Mouse (Mus musculus): Measurements from ENCODE around the gene Cblb. TPM values are rescaled to one million over a fixed set of nuclear protein-coding genes. Genes with fewer than 3 reads are reported as not detected.

The Cblb gene
- 10 to 100 TPM; 15.1 to 16.2 TPM for total RNA-seq (2021)
- long read RNA-seq, experiment 1, full-length matches to known transcripts, result 4 of 10 reads
- long read RNA-seq, experiment 1, partial matches to known transcripts, result 1 of 10 reads
- long read RNA-seq, experiment 1, other reads (novel, unspliced or antisense), result 5 of 10 reads
- long read RNA-seq, experiment 2, full-length matches to known transcripts, result 1 of 2 reads
- long read RNA-seq, experiment 2, partial matches to known transcripts, result 0 of 2 reads
- long read RNA-seq, experiment 2, other reads (novel, unspliced or antisense), result 1 of 2 reads

GRCm38 (mm10) chr16:52031091-52031689 is at the start of gene Cblb:
Cblb (plus strand) TSS chr16:52031225.
- Histone ChIP-seq H3K4me3 (peak within 1 kb of the TSS; percentile 85), H3K27ac (peak within 1 kb of the TSS; percentile 98)
- TF ChIP-seq CTCF (IDR thresholded peaks at IDR 0.05), result no peak
- intact Hi-C loops (cut with DNase I), result loop anchor here (5.0 kb wide), 2 partner anchors 46 to 151 kb away; no protein-coding TSS in a partner anchor
- peak; percentile 100 for DNase-seq

- DNase-seq, result peak; percentile 28
- no peak for TF ChIP-seq CTCF (IDR thresholded peaks at IDR 0.05)
- intact Hi-C loops (cut with DNase I), result no loop called here
- Histone ChIP-seq H3K27ac (no peak overlapping the region), H3K4me3 (no peak overlapping the region)
These were observed 45.6 kb upstream of the Cblb start for GRCm38 (mm10) chr16:51985436-51985835.

GRCm38 (mm10) chr16:51986207-51986606 is 44.8 kb upstream of the Cblb start:
- Histone ChIP-seq H3K4me3 (no peak overlapping the region), H3K27ac (no peak overlapping the region)
- no peak for DNase-seq
- intact Hi-C loops (cut with DNase I), result no loop called here
- no peak for TF ChIP-seq CTCF (IDR thresholded peaks at IDR 0.05)

- no peak overlapping the region for H3K27ac ChIP-seq
- DNase-seq, result no peak
- TF ChIP-seq CTCF (IDR thresholded peaks at IDR 0.05), result no peak
- H3K4me3 ChIP-seq, result no peak overlapping the region
- intact Hi-C loops (cut with DNase I), result no loop called here
These were observed 43.9 kb upstream of the Cblb start for GRCm38 (mm10) chr16:51987085-51987620.

GRCm38 (mm10) chr16:51988027-51988426 is 43.0 kb upstream of the Cblb start:
- Histone ChIP-seq H3K4me3 (no peak overlapping the region), H3K27ac (no peak overlapping the region)
- intact Hi-C loops (cut with DNase I), result no loop called here
- no peak for TF ChIP-seq CTCF (IDR thresholded peaks at IDR 0.05)
- no peak for DNase-seq

- TF ChIP-seq CTCF (IDR thresholded peaks at IDR 0.05), result no peak
- H3K27ac ChIP-seq, result no peak overlapping the region
- DNase-seq, result no peak
- intact Hi-C loops (cut with DNase I), result no loop called here
- H3K4me3 ChIP-seq, result no peak overlapping the region
These were observed 41.8 kb upstream of the Cblb start for GRCm38 (mm10) chr16:51989259-51989658.

- intact Hi-C loops (cut with DNase I), result no loop called here
- no peak for DNase-seq
- H3K27ac ChIP-seq, result no peak overlapping the region
- TF ChIP-seq CTCF (IDR thresholded peaks at IDR 0.05), result no peak
- H3K4me3 ChIP-seq, result no peak overlapping the region
These were observed 31.0 kb upstream of the Cblb start for GRCm38 (mm10) chr16:52000043-52000442.

- no peak for TF ChIP-seq CTCF (IDR thresholded peaks at IDR 0.05)
- no peak for DNase-seq
- Histone ChIP-seq H3K4me3 (no peak overlapping the region), H3K27ac (no peak overlapping the region)
- intact Hi-C loops (cut with DNase I), result no loop called here
These were observed 30.2 kb upstream of the Cblb start for GRCm38 (mm10) chr16:52000801-52001200.

- H3K27ac ChIP-seq, result no peak overlapping the region
- no peak for TF ChIP-seq CTCF (IDR thresholded peaks at IDR 0.05)
- H3K4me3 ChIP-seq, result no peak overlapping the region
- intact Hi-C loops (cut with DNase I), result no loop called here
- no peak for DNase-seq
These were observed 24.0 kb upstream of the Cblb start for GRCm38 (mm10) chr16:52007006-52007405.

- intact Hi-C loops (cut with DNase I), result no loop called here
- no peak for DNase-seq
- Histone ChIP-seq H3K27ac (no peak overlapping the region), H3K4me3 (no peak overlapping the region)
- TF ChIP-seq CTCF (IDR thresholded peaks at IDR 0.05), result no peak
These were observed 22.6 kb upstream of the Cblb start for GRCm38 (mm10) chr16:52008471-52008870.

GRCm38 (mm10) chr16:52009421-52009820 is 21.6 kb upstream of the Cblb start:
- TF ChIP-seq CTCF (IDR thresholded peaks at IDR 0.05), result no peak
- no peak for DNase-seq

GRCm38 (mm10) chr16:52012984-52013383 is 18.0 kb upstream of the Cblb start:
- TF ChIP-seq CTCF (IDR thresholded peaks at IDR 0.05), result no peak
- Histone ChIP-seq H3K4me3 (no peak overlapping the region), H3K27ac (no peak overlapping the region)
- intact Hi-C loops (cut with DNase I), result no loop called here
- no peak for DNase-seq

More at GRCm38 (mm10) chr16:52009421-52009820, 21.6 kb upstream of the Cblb start:
- Histone ChIP-seq H3K4me3 (no peak overlapping the region), H3K27ac (no peak overlapping the region)
- intact Hi-C loops (cut with DNase I), result no loop called here

GRCm38 (mm10) chr16:52013812-52014211 is 17.2 kb upstream of the Cblb start:
- TF ChIP-seq CTCF (IDR thresholded peaks at IDR 0.05), result no peak
- Histone ChIP-seq H3K4me3 (no peak overlapping the region), H3K27ac (no peak overlapping the region)
- no peak for DNase-seq
- intact Hi-C loops (cut with DNase I), result no loop called here
